Mouse (Mus musculus) testis, adult 2 months (tissue): ENCODE results near the gene Slc25a51. TPM values are rescaled to one million over a fixed set of nuclear protein-coding genes. Genes with fewer than 3 reads are reported as not detected.

Source experiments
- H3K27ac ChIP-seq: fragments of 200-500 bp; 2 replicates; pipeline ENCODE4 v1.5.1; 2012; ENCODE audit warnings: low read depth, low read length; ENCODE audit not compliant: control insufficient read depth, insufficient read depth
- H3K27me3 ChIP-seq: fragments of 200-500 bp; 2 replicates; pipeline ENCODE4 v1.6.1; 2012; ENCODE audit warnings: mild to moderate bottlenecking, low read length, moderate library complexity; ENCODE audit not compliant: control insufficient read depth, insufficient read depth
- H3K36me3 ChIP-seq: fragments of 200-500 bp; 2 replicates; pipeline ENCODE4 v1.6.1; 2012; ENCODE audit warnings: mild to moderate bottlenecking, low read length; ENCODE audit not compliant: control insufficient read depth, insufficient read depth
- H3K4me1 ChIP-seq: fragments of 200-500 bp; 2 replicates; pipeline ENCODE4 v1.6.1; 2012; ENCODE audit warnings: low read length; ENCODE audit not compliant: control insufficient read depth, insufficient read depth
- H3K4me3 ChIP-seq: fragments of 200-500 bp; 2 replicates; pipeline ENCODE4 v1.5.1; 2012; ENCODE audit warnings: low read depth, mild to moderate bottlenecking, low read length, moderate library complexity, mixed read lengths; ENCODE audit not compliant: control insufficient read depth
- CTCF ChIP-seq: fragments of 200-500 bp; IDR thresholded peaks from 2 replicates; pipeline ENCODE4 v1.5.1; 2012; ENCODE audit warnings: low read depth, mild to moderate bottlenecking, inconsistent platforms, low read length, moderate library complexity; ENCODE audit not compliant: control insufficient read depth, insufficient read depth, insufficient replicate concordance
- POLR2A ChIP-seq: fragments of 200-500 bp; IDR thresholded peaks from 2 replicates; pipeline ENCODE4 v1.6.1; 2012; ENCODE audit warnings: low read depth, mild to moderate bottlenecking, inconsistent platforms, low read length, moderate library complexity; ENCODE audit not compliant: control insufficient read depth
- polyA plus RNA-seq: library from polyadenylated mRNA; depleted of rRNA; stranded (reverse); fragments of >200 nt; gene quantifications from 2 replicates; pipeline ENCODE4 v1.2.3, GENCODE M21; 2012; rRNA removed

Slc25a51 gene
- polyA plus RNA-seq: 12.6 TPM in 2 replicates

- Histone ChIP-seq H3K27me3 (no peaks in the 10 kb centered on the region), H3K36me3 (no peaks in the 10 kb centered on the region), H3K4me1 (peaks cover 5% of the 10 kb centered on the region), H3K4me3 (peak within 1 kb of the TSS; percentile 87), H3K27ac (peak within 1 kb of the TSS; percentile 80)
- no peak for TF ChIP-seq CTCF
- peak; percentile 83 for TF ChIP-seq POLR2A
Observed at GRCm38 (mm10) chr4:45408427-45409132, at the start of gene Slc25a51. Gene Slc25a51, minus strand, starts transcription at chr4:45408766.

- Histone ChIP-seq H3K4me1 (peaks cover 11% of the 10 kb centered on the region), H3K36me3 (no peaks in the 10 kb centered on the region), H3K4me3 (no peak overlapping the region), H3K27ac (no peak overlapping the region), H3K27me3 (no peaks in the 10 kb centered on the region)
- TF ChIP-seq CTCF: no peak
Observed at GRCm38 (mm10) chr4:45457543-45457942, 49.0 kb upstream of the Slc25a51 start.

- Histone ChIP-seq H3K27ac (no peak overlapping the region), H3K4me1 (peaks cover 12% of the 10 kb centered on the region), H3K4me3 (no peak overlapping the region), H3K36me3 (no peaks in the 10 kb centered on the region), H3K27me3 (no peaks in the 10 kb centered on the region)
- TF ChIP-seq CTCF: no peak
- TF ChIP-seq POLR2A: no peak
Observed at GRCm38 (mm10) chr4:45455001-45455400, 46.4 kb upstream of the Slc25a51 start.

GRCm38 (mm10) chr4:45453271-45453851, 44.8 kb upstream of the Slc25a51 start:
- Histone ChIP-seq H3K36me3 (no peaks in the 10 kb centered on the region), H3K4me3 (no peak overlapping the region), H3K27ac (no peak overlapping the region), H3K4me1 (peaks cover 12% of the 10 kb centered on the region), H3K27me3 (no peaks in the 10 kb centered on the region)
- TF ChIP-seq POLR2A (no peak), CTCF (no peak)

GRCm38 (mm10) chr4:45452569-45453111, 44.1 kb upstream of the Slc25a51 start:
- H3K4me1 ChIP-seq: peaks cover 12% of the 10 kb centered on the region

GRCm38 (mm10) chr4:45449012-45449411, 40.4 kb upstream of the Slc25a51 start:
- Histone ChIP-seq H3K27me3 (no peaks in the 10 kb centered on the region), H3K36me3 (no peaks in the 10 kb centered on the region), H3K4me1 (peaks cover 11% of the 10 kb centered on the region), H3K27ac (no peak overlapping the region), H3K4me3 (no peak overlapping the region)
- TF ChIP-seq CTCF (no peak), POLR2A (no peak)

More at GRCm38 (mm10) chr4:45452569-45453111, 44.1 kb upstream of the Slc25a51 start:
- Histone ChIP-seq H3K27ac (no peak overlapping the region), H3K27me3 (no peaks in the 10 kb centered on the region), H3K4me3 (no peak overlapping the region), H3K36me3 (no peaks in the 10 kb centered on the region)
- TF ChIP-seq POLR2A (no peak), CTCF (no peak)

GRCm38 (mm10) chr4:45448481-45448880, 39.9 kb upstream of the Slc25a51 start:
- TF ChIP-seq CTCF: no peak
- no peak for TF ChIP-seq POLR2A
- no peak overlapping the region for H3K27ac ChIP-seq
- no peaks in the 10 kb centered on the region for H3K27me3 ChIP-seq
- H3K4me3 ChIP-seq: no peak overlapping the region
- H3K4me1 ChIP-seq: peaks cover 7% of the 10 kb centered on the region
- no peaks in the 10 kb centered on the region for H3K36me3 ChIP-seq

GRCm38 (mm10) chr4:45447196-45447595, 38.6 kb upstream of the Slc25a51 start:
- no peak overlapping the region for H3K27ac ChIP-seq
- no peaks in the 10 kb centered on the region for H3K36me3 ChIP-seq

More at GRCm38 (mm10) chr4:45447196-45447595, 38.6 kb upstream of the Slc25a51 start:
- Histone ChIP-seq H3K4me3 (no peak overlapping the region), H3K27me3 (no peaks in the 10 kb centered on the region), H3K4me1 (no peaks in the 10 kb centered on the region)
- TF ChIP-seq CTCF (no peak), POLR2A (no peak)
